Mouse (Mus musculus): ENCODE data around the gene Heg1. TPM values are rescaled to one million over a fixed set of nuclear protein-coding genes. Genes with fewer than 3 reads are reported as not detected.
A peak's percentile ranks its signal among the peaks of the same experiment; 100 is the strongest.

Heg1 gene
- polyA plus RNA-seq, 1 experiment from 2014 or later = 17.7 TPM

DNA sequence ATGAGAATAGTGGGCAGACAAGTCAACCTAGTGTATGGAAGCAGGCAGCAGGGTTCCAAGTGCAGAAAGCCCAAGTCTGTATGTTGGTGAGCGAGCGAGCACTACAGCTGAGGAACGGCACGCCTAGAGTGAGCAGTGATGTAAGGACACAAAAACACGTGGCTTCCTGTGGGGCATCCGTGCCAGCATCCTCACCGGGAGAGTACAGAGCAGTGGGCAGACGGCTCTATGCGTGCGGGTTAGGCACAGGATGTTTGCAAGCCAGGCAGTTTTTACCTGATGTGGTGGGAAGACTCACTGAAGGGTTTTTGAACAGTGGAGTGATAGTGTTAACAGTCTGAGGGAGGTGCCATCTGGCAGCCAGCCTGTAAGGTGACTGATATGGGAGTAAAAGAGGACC, 23.9 kb downstream of the Heg1 start:
- Histone ChIP-seq H3K4me3 (ENCODE audit: low read depth, low read length) (no peak overlapping the region), H3K27me3 (replicated peaks; ENCODE audit: control insufficient read depth, insufficient read depth, low read length) (no peaks in the 10 kb centered on the region), H3K9me3 (ENCODE audit: control insufficient read depth, low read length) (no peaks in the 10 kb centered on the region), H3K4me1 (replicated peaks; ENCODE audit: control insufficient read depth, insufficient read depth, low read length) (peaks cover 9% of the 10 kb centered on the region), H3K36me3 (ENCODE audit: control insufficient read depth, insufficient read depth, low read length) (peaks cover 3% of the 10 kb centered on the region; the same call in 1 of the 2 replicates), H3K9ac (ENCODE audit: low read depth, low read length) (no peak overlapping the region), H3K27ac (ENCODE audit: low read depth, low read length) (no peak overlapping the region), H3K4me2 (no peak overlapping the region)
- no peak for ATAC-seq (replicated peaks; ENCODE audit: low FRiP score)
- DNase-seq (ENCODE audit: low spot score) = no peak
- 88% methylated on average over 10 of the region's 10 CpGs for WGBS

DNA sequence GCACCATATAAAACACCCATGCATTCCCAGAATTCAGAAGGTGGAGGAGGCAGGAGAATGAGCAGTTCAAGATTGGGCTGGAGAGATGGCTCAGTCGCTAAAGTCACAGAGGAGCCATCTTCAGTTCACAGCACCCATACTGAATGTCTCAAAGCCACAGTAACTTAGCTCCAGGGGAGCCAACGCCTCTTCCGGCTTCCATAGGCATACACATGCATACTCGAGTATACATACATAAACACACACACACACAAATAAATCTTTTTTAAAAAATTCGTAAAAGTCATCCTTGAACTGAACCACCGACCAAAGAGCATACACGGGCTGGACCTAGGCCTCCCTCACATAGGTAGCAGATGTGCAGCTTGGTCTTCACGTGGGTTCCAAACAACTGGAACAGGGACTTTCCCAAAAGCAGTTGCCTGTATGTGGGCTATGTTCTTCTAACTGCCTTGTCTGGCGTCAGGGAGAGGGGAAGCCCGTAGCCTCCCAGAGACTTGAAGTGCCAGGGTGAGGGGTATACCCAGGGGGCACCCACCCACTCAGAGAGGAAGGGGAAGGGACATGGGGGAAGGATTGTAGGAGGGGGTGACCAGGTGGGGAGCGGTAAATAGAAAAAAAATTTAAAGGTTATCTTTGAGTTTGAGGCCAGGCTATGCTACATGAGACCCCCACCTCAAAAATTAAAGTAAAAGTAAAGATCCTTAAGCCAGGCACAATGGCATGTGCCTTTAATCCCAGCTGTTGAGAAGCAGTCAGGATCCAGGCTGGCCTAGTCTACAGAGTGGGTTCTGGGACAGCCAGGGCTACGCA, 24.6 kb downstream of the Heg1 start:
- peaks cover 3% of the 10 kb centered on the region; the same call in 1 of the 2 replicates for H3K36me3 ChIP-seq (ENCODE audit: control insufficient read depth, insufficient read depth, low read length)
- H3K4me3 ChIP-seq (ENCODE audit: low read depth, low read length) = no peak overlapping the region
- H3K4me2 ChIP-seq = no peak overlapping the region
- DNase-seq (ENCODE audit: low spot score) (no peak), ATAC-seq (replicated peaks; ENCODE audit: low FRiP score) (no peak)
- no peak overlapping the region for H3K27ac ChIP-seq (ENCODE audit: low read depth, low read length)
- H3K9me3 ChIP-seq (ENCODE audit: control insufficient read depth, low read length) = no peaks in the 10 kb centered on the region
- 89% methylated on average over 12 of the region's 12 CpGs for WGBS
- H3K9ac ChIP-seq (ENCODE audit: low read depth, low read length) = no peak overlapping the region
- H3K27me3 ChIP-seq (replicated peaks; ENCODE audit: control insufficient read depth, insufficient read depth, low read length) = no peaks in the 10 kb centered on the region
- peaks cover 14% of the 10 kb centered on the region for H3K4me1 ChIP-seq (replicated peaks; ENCODE audit: control insufficient read depth, insufficient read depth, low read length)

- DNase-seq (ENCODE audit: low spot score) (peak; percentile 79), ATAC-seq (replicated peaks; ENCODE audit: low FRiP score) (peak; percentile 89)
- Histone ChIP-seq H3K4me2 (peak overlapping the region; percentile 58), H3K4me1 (replicated peaks; ENCODE audit: control insufficient read depth, insufficient read depth, low read length) (peaks cover 8% of the 10 kb centered on the region), H3K36me3 (ENCODE audit: control insufficient read depth, insufficient read depth, low read length) (peaks cover 3% of the 10 kb centered on the region; the same call in 1 of the 2 replicates), H3K9me3 (ENCODE audit: control insufficient read depth, low read length) (no peaks in the 10 kb centered on the region), H3K27me3 (replicated peaks; ENCODE audit: control insufficient read depth, insufficient read depth, low read length) (no peaks in the 10 kb centered on the region), H3K9ac (ENCODE audit: low read depth, low read length) (peak overlapping the region; percentile 27), H3K27ac (ENCODE audit: low read depth, low read length) (no peak overlapping the region), H3K4me3 (ENCODE audit: low read depth, low read length) (peak overlapping the region; percentile 10; the same call in 1 of the 2 replicates)
- WGBS = 8% methylated on average over 13 of the region's 13 CpGs
Observed at GRCm38 (mm10) chr16:33714271-33714670, 30.1 kb downstream of the Heg1 start.

- Histone ChIP-seq H3K4me2 (no peak overlapping the region), H3K9me3 (ENCODE audit: control insufficient read depth, low read length) (no peaks in the 10 kb centered on the region), H3K27ac (ENCODE audit: low read depth, low read length) (no peak overlapping the region), H3K9ac (ENCODE audit: low read depth, low read length) (no peak overlapping the region), H3K4me1 (replicated peaks; ENCODE audit: control insufficient read depth, insufficient read depth, low read length) (peaks cover 10% of the 10 kb centered on the region), H3K36me3 (ENCODE audit: control insufficient read depth, insufficient read depth, low read length) (peaks cover 25% of the 10 kb centered on the region), H3K27me3 (replicated peaks; ENCODE audit: control insufficient read depth, insufficient read depth, low read length) (no peaks in the 10 kb centered on the region), H3K4me3 (ENCODE audit: low read depth, low read length) (no peak overlapping the region)
- no peak for DNase-seq (ENCODE audit: low spot score)
- 90% methylated on average over 2 of the region's 2 CpGs for WGBS
- ATAC-seq (replicated peaks; ENCODE audit: low FRiP score) = no peak
Observed at GRCm38 (mm10) chr16:33723241-33723640, 39.1 kb downstream of the Heg1 start.

DNA sequence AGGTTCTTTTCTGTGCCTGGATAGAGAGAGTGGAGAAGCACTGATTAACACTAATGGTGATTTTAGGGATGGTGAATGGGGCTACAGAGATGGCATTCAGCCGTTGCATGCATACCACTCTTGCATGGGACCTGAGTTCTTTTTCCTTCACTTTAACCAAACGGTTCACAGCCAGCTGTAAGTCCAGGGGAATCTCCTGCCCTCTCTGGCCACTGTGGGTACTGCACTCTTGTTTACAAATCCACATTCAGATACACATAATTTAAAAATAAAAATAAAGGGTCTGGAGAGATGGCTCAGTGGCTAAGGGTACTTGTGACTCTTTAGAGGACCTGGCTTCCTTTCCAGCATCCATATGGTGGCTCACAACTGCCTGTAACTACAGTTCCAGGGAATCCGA, 39.8 kb downstream of the Heg1 start:
- WGBS = 94% methylated on average over 3 of the region's 3 CpGs
- Histone ChIP-seq H3K36me3 (ENCODE audit: control insufficient read depth, insufficient read depth, low read length) (peaks cover 25% of the 10 kb centered on the region), H3K27ac (ENCODE audit: low read depth, low read length) (no peak overlapping the region)

GRCm38 (mm10) chr16:33726261-33726660, 42.1 kb downstream of the Heg1 start:
- peaks cover 10% of the 10 kb centered on the region for H3K4me1 ChIP-seq (replicated peaks; ENCODE audit: control insufficient read depth, insufficient read depth, low read length)
- peak; percentile 53; the same call in 1 of the 2 replicates for ATAC-seq (replicated peaks; ENCODE audit: low FRiP score)
- H3K27ac ChIP-seq (ENCODE audit: low read depth, low read length) = no peak overlapping the region
- WGBS = 71% methylated on average over 17 of the region's 17 CpGs
- H3K27me3 ChIP-seq (replicated peaks; ENCODE audit: control insufficient read depth, insufficient read depth, low read length) = no peaks in the 10 kb centered on the region
- H3K9ac ChIP-seq (ENCODE audit: low read depth, low read length) = no peak overlapping the region
- peak overlapping the region; percentile 13; the same call in 1 of the 2 replicates for H3K4me2 ChIP-seq
- H3K9me3 ChIP-seq (ENCODE audit: control insufficient read depth, low read length) = no peaks in the 10 kb centered on the region
- no peak for DNase-seq (ENCODE audit: low spot score)
- no peak overlapping the region for H3K4me3 ChIP-seq (ENCODE audit: low read depth, low read length)
- H3K36me3 ChIP-seq (ENCODE audit: control insufficient read depth, insufficient read depth, low read length) = peaks cover 25% of the 10 kb centered on the region

More for the DNA sequence above, 39.8 kb downstream of the Heg1 start:
- Histone ChIP-seq H3K4me2 (no peak overlapping the region), H3K27me3 (replicated peaks; ENCODE audit: control insufficient read depth, insufficient read depth, low read length) (no peaks in the 10 kb centered on the region), H3K4me3 (ENCODE audit: low read depth, low read length) (no peak overlapping the region), H3K9ac (ENCODE audit: low read depth, low read length) (no peak overlapping the region), H3K9me3 (ENCODE audit: control insufficient read depth, low read length) (no peaks in the 10 kb centered on the region), H3K4me1 (replicated peaks; ENCODE audit: control insufficient read depth, insufficient read depth, low read length) (peaks cover 10% of the 10 kb centered on the region)
- DNase-seq (ENCODE audit: low spot score) (no peak), ATAC-seq (replicated peaks; ENCODE audit: low FRiP score) (no peak)

- Histone ChIP-seq H3K27me3 (replicated peaks; ENCODE audit: control insufficient read depth, insufficient read depth, low read length) (no peaks in the 10 kb centered on the region), H3K36me3 (ENCODE audit: control insufficient read depth, insufficient read depth, low read length) (peaks cover 25% of the 10 kb centered on the region), H3K9ac (ENCODE audit: low read depth, low read length) (no peak overlapping the region; the same call in 1 of the 2 replicates), H3K9me3 (ENCODE audit: control insufficient read depth, low read length) (no peaks in the 10 kb centered on the region), H3K4me2 (peak overlapping the region; percentile 13; the same call in 1 of the 2 replicates), H3K4me1 (replicated peaks; ENCODE audit: control insufficient read depth, insufficient read depth, low read length) (peaks cover 14% of the 10 kb centered on the region), H3K4me3 (ENCODE audit: low read depth, low read length) (no peak overlapping the region), H3K27ac (ENCODE audit: low read depth, low read length) (no peak overlapping the region)
- ATAC-seq (replicated peaks; ENCODE audit: low FRiP score) (peak; percentile 71), DNase-seq (ENCODE audit: low spot score) (no peak)
- 80% methylated on average over 7 of the region's 7 CpGs for WGBS
Observed at GRCm38 (mm10) chr16:33726892-33727291, 42.7 kb downstream of the Heg1 start.

- Histone ChIP-seq H3K9me3 (ENCODE audit: control insufficient read depth, low read length) (no peaks in the 10 kb centered on the region), H3K4me3 (ENCODE audit: low read depth, low read length) (no peak overlapping the region), H3K27me3 (replicated peaks; ENCODE audit: control insufficient read depth, insufficient read depth, low read length) (no peaks in the 10 kb centered on the region), H3K27ac (ENCODE audit: low read depth, low read length) (no peak overlapping the region), H3K9ac (ENCODE audit: low read depth, low read length) (no peak overlapping the region), H3K4me1 (replicated peaks; ENCODE audit: control insufficient read depth, insufficient read depth, low read length) (peaks cover 20% of the 10 kb centered on the region), H3K36me3 (ENCODE audit: control insufficient read depth, insufficient read depth, low read length) (peaks cover 19% of the 10 kb centered on the region), H3K4me2 (no peak overlapping the region)
- ATAC-seq (replicated peaks; ENCODE audit: low FRiP score) (no peak), DNase-seq (ENCODE audit: low spot score) (no peak)
- 73% methylated on average over 13 of the region's 13 CpGs for WGBS
Observed at GRCm38 (mm10) chr16:33728427-33728826, 44.3 kb downstream of the Heg1 start.

GRCm38 (mm10) chr16:33731291-33731690, 47.1 kb downstream of the Heg1 start:
- peaks cover 20% of the 10 kb centered on the region for H3K4me1 ChIP-seq (replicated peaks; ENCODE audit: control insufficient read depth, insufficient read depth, low read length)
- no peaks in the 10 kb centered on the region for H3K27me3 ChIP-seq (replicated peaks; ENCODE audit: control insufficient read depth, insufficient read depth, low read length)
- ATAC-seq (replicated peaks; ENCODE audit: low FRiP score) (no peak), DNase-seq (ENCODE audit: low spot score) (no peak)
- H3K4me3 ChIP-seq (ENCODE audit: low read depth, low read length) = no peak overlapping the region
- no peaks in the 10 kb centered on the region for H3K9me3 ChIP-seq (ENCODE audit: control insufficient read depth, low read length)
- H3K27ac ChIP-seq (ENCODE audit: low read depth, low read length) = no peak overlapping the region
- H3K9ac ChIP-seq (ENCODE audit: low read depth, low read length) = no peak overlapping the region
- H3K4me2 ChIP-seq = no peak overlapping the region
- 88% methylated on average over 12 of the region's 12 CpGs for WGBS
- peaks cover 7% of the 10 kb centered on the region for H3K36me3 ChIP-seq (ENCODE audit: control insufficient read depth, insufficient read depth, low read length)
